25 mouse cellular contexts compared by ENCODE assay signal in the genomic region with DNA sequence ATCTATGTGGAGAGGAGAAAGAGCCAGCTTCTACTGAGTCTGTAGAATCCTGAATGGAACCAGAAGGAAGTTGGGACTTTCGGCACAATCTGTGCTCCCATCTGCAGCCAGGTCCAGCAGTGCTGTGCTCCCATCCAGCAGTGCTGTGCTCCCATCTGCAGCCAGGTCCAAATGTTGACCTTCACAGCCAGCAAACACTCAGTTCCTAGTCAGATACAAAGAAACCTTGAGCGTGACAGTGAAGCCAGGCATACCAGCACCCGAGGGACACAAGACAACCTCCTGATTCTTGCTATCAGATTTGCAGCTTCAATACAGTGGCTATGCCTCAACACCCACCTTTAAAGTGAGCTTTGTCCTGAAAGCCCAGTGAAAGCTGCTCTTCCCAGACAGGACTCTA.
"Had no signal": no experiment of that assay in that cellular context is flagged by ENCODE, and none has a peak within 500 bp of the region (broad histone marks: within the 10 kb centered on the region; RNA-seq: fewer than 3 reads in every experiment).

No protein-coding gene starts in this region.

- H3K36me3 ChIP-seq: heart, embryonic 10.5 days; heart, embryonic 12.5 days; hindbrain, embryonic 10.5 days; hindbrain, embryonic 12.5 days; intestine, embryonic 15.5 days; limb, embryonic 13.5 days; limb, embryonic 15.5 days; liver, embryonic 12.5 days had no signal

- H3K4me3 ChIP-seq: gastrocnemius, adult 2 months; heart, embryonic 10.5 days; heart, embryonic 12.5 days; hindbrain, embryonic 10.5 days; hindbrain, embryonic 12.5 days; intestine, embryonic 15.5 days; layer of hippocampus, adult 2 months; left cerebral cortex, adult 2 months; limb, embryonic 13.5 days; limb, embryonic 15.5 days; liver, embryonic 12.5 days had no signal

- ATAC-seq: hindbrain, embryonic 16.5 days; inflammation-experienced regulatory T-cells, adult 6 months; intestine, embryonic 15.5 days; intestine, postnatal 0 days; liver, embryonic 12.5 days had no signal

- H3K9me3 ChIP-seq: heart, embryonic 10.5 days; heart, embryonic 12.5 days; hindbrain, embryonic 10.5 days; hindbrain, embryonic 12.5 days; intestine, embryonic 15.5 days; limb, embryonic 13.5 days; limb, embryonic 15.5 days; liver, embryonic 12.5 days had no signal

- H3K27me3 ChIP-seq: hindbrain, embryonic 12.5 days; intestine, embryonic 15.5 days; liver, embryonic 12.5 days had no signal

- H3K4me1 ChIP-seq: intestine, embryonic 15.5 days; liver, embryonic 12.5 days had no signal

- DNase-seq: gastrocnemius, adult 2 months; gastrocnemius, postnatal 10 days; gastrocnemius, postnatal 25 days; heart, adult 18-20 months; heart, postnatal 10 days; heart, postnatal 4 days; kidney, adult 18-20 months; kidney, adult 8-10 months; kidney, postnatal 10 days; kidney, postnatal 25 days; kidney, postnatal 4 days; left cerebral cortex, postnatal 4 days had no signal
